Mouse (Mus musculus) C2C12 (cell line): ENCODE results near the gene Gdpd5. TPM values are rescaled to one million over a fixed set of nuclear protein-coding genes. Genes with fewer than 3 reads are reported as not detected.

Source experiments
- H3K27me3 ChIP-seq: one replicate; pipeline ENCODE4 v1.6.1; 2011; ENCODE audit not compliant: control insufficient read depth, insufficient read depth, insufficient read length
- H3K36me3 ChIP-seq: one replicate; pipeline ENCODE4 v1.6.1; 2011; ENCODE audit not compliant: control insufficient read depth, insufficient read depth
- H3K4me3 ChIP-seq: one replicate; pipeline ENCODE4 v1.5.1; 2011; ENCODE audit warnings: mild to moderate bottlenecking, control low read depth; ENCODE audit not compliant: poor library complexity, insufficient read depth, severe bottlenecking
- H3K79me2 ChIP-seq: one replicate; pipeline ENCODE4 v1.6.1; 2011; ENCODE audit not compliant: control insufficient read depth, insufficient read depth
- H3K79me3 ChIP-seq: one replicate; pipeline ENCODE4 v1.6.1; 2011; ENCODE audit warnings: low read depth, control low read depth
- H3ac ChIP-seq: one replicate; pipeline ENCODE3; 2011; ENCODE audit warnings: low read depth; ENCODE audit not compliant: control insufficient read depth, insufficient read length
- CEBPB ChIP-seq: IDR thresholded peaks from one replicate; pipeline ENCODE4 v1.6.1; 2011; ENCODE audit warnings: low read depth, mild to moderate bottlenecking, control low read depth, moderate library complexity
- CTCF ChIP-seq: IDR thresholded peaks from one replicate; pipeline ENCODE4 v1.5.1; 2011; ENCODE audit not compliant: control insufficient read depth, insufficient read depth, insufficient read length
- FOSL1 ChIP-seq: IDR thresholded peaks from one replicate; pipeline ENCODE4 v1.8.0; 2011; ENCODE audit warnings: mild to moderate bottlenecking, low read length; ENCODE audit not compliant: poor library complexity, insufficient read depth, severe bottlenecking
- MAX ChIP-seq: IDR thresholded peaks from one replicate; pipeline ENCODE4 v1.6.1; 2011; ENCODE audit warnings: mild to moderate bottlenecking, control low read depth
- MYOD1 ChIP-seq: IDR thresholded peaks from one replicate; pipeline ENCODE4 v1.6.1; 2011; ENCODE audit warnings: low read depth; ENCODE audit not compliant: control insufficient read depth, insufficient read length
- MYOG ChIP-seq: IDR thresholded peaks from one replicate; pipeline ENCODE4 v1.6.1; 2011; ENCODE audit not compliant: control insufficient read depth, insufficient read length; ENCODE audit errors: extremely low read depth
- USF1 ChIP-seq: IDR thresholded peaks from one replicate; pipeline ENCODE4 v1.6.1; 2011; ENCODE audit warnings: low read depth, mild to moderate bottlenecking, control low read depth, moderate library complexity
- polyA plus RNA-seq: library from polyadenylated mRNA; unstranded; fragments of >200 nt; fragmentation: generic; extraction: Trizol; gene quantifications from one replicate; pipeline ENCODE4 v1.2.1, GENCODE M21; 2012; ENCODE audit warnings: missing spikeins

Gdpd5 gene
- polyA plus RNA-seq, 1 experiment = 3.6 TPM

DNA sequence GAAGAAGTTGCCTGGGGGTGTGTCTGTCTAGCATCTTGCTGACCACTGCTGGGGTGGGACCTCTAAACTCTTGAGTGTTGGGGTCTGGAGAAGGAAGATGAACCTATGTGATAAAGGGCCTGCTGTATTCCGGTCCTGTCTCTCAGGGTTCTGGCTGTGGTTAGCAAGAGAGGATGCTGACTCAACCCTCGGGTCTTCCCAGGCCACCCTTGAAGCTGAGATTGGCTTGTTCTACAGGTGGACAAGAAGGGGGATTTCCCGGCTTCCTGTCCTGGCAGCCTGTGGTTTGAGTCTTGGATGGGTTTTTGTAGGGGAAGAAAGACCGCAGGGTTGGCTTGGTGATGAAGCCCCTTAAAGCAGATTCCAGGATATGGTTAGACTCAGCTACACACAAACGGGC, 47.6 kb downstream of the Gdpd5 start:
- H3K27me3 ChIP-seq = no peaks in the 10 kb centered on the region
- TF ChIP-seq CTCF (no peak), MAX (no peak), CEBPB (no peak), MYOG (no peak), FOSL1 (no peak), MYOD1 (no peak), USF1 (no peak)
- no peak overlapping the region for H3ac ChIP-seq
- H3K4me3 ChIP-seq = no peak overlapping the region
- H3K36me3 ChIP-seq = no peaks in the 10 kb centered on the region
- H3K79me2 ChIP-seq = no peaks in the 10 kb centered on the region
- no peaks in the 10 kb centered on the region for H3K79me3 ChIP-seq

- H3ac ChIP-seq = no peak overlapping the region
- no peaks in the 10 kb centered on the region for H3K79me3 ChIP-seq
- no peak for TF ChIP-seq FOSL1
- TF ChIP-seq MAX = no peak
- no peak for TF ChIP-seq MYOD1
- no peak for TF ChIP-seq MYOG
- TF ChIP-seq USF1 = no peak
- no peak for TF ChIP-seq CTCF
- no peak for TF ChIP-seq CEBPB
- H3K79me2 ChIP-seq = no peaks in the 10 kb centered on the region
- no peaks in the 10 kb centered on the region for H3K27me3 ChIP-seq
- no peak overlapping the region for H3K4me3 ChIP-seq
- H3K36me3 ChIP-seq = no peaks in the 10 kb centered on the region
Measured at GRCm38 (mm10) chr7:99429786-99430185, 48.6 kb downstream of the Gdpd5 start.

- H3ac ChIP-seq = no peak overlapping the region
- H3K79me3 ChIP-seq = no peaks in the 10 kb centered on the region
- TF ChIP-seq MAX (no peak), USF1 (no peak), FOSL1 (no peak), CTCF (no peak)
- no peaks in the 10 kb centered on the region for H3K27me3 ChIP-seq
- no peaks in the 10 kb centered on the region for H3K79me2 ChIP-seq
- no peak overlapping the region for H3K4me3 ChIP-seq
- no peaks in the 10 kb centered on the region for H3K36me3 ChIP-seq
Measured at GRCm38 (mm10) chr7:99430246-99430645, 49.0 kb downstream of the Gdpd5 start.

- no peaks in the 10 kb centered on the region for H3K79me3 ChIP-seq
- no peaks in the 10 kb centered on the region for H3K27me3 ChIP-seq
- H3ac ChIP-seq = no peak overlapping the region
- H3K36me3 ChIP-seq = no peaks in the 10 kb centered on the region
- H3K4me3 ChIP-seq = no peak overlapping the region
- no peaks in the 10 kb centered on the region for H3K79me2 ChIP-seq
- TF ChIP-seq CEBPB = no peak
Measured at GRCm38 (mm10) chr7:99432248-99432647, 51.0 kb downstream of the Gdpd5 start.

DNA sequence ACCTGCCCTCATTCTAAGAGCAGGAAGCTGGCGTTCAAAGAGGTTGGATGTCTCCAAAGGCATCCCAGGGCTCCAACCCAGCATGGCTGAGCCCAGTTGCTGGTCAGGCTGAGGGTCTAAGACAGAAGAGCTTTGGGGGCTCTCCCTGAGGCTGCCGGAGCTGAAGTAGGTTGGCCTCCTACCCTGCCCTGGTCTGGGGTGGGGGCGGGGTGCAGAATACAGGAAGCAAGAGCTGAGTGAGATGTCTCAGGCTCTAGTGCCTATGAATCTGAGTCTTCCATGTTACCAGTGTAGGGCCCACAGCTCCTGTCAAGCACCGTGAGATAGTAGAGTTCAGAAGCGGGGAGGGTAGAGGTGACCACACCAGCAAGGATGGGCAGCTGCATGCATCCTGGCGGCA, 51.6 kb downstream of the Gdpd5 start:
- Histone ChIP-seq H3K4me3 (no peak overlapping the region), H3K79me3 (no peaks in the 10 kb centered on the region), H3ac (no peak overlapping the region), H3K27me3 (no peaks in the 10 kb centered on the region), H3K79me2 (no peaks in the 10 kb centered on the region), H3K36me3 (no peaks in the 10 kb centered on the region)
- TF ChIP-seq CEBPB (no peak), MYOG (no peak), USF1 (no peak), CTCF (no peak), MAX (no peak), FOSL1 (no peak), MYOD1 (no peak)

DNA sequence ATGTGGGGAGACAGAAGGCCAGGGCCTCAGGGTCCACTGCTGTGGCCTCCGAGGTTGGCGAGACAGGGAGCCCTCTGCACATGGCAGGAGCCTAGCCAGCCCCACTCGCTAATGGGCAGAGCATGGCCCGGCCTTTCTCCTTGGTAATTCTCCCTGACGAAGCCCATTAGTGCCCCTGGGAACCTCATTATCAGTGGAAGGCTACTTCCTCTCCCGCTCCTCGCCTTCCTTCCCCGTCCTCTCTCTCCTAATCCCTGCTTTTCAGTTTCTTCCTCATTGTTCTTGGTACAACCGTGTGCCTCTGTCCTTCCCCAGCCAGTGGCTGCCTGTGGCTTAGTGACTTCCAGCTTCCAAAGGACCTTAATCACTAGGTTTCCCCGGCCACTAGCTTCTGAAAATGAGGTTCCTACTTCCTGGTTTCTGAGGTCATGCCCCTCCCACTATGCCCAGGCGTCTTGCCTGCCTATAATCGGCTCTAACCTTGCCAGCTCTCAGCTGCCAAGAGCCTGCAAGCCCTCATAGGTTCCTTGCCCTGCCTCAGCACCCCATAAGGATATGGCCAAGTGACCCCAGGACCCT, 53.5 kb downstream of the Gdpd5 start:
- TF ChIP-seq MYOD1 (no peak), FOSL1 (no peak), CEBPB (no peak), CTCF (no peak)
- Histone ChIP-seq H3K79me2 (no peaks in the 10 kb centered on the region), H3K4me3 (no peak overlapping the region), H3K27me3 (no peaks in the 10 kb centered on the region), H3K79me3 (no peaks in the 10 kb centered on the region), H3ac (no peak overlapping the region), H3K36me3 (no peaks in the 10 kb centered on the region)
